Mouse (Mus musculus) testis, postnatal 14 days (tissue): ENCODE measurements around the gene Satb2.
"Not testable (repeated sequence)": the region's sequence is repeated elsewhere in the genome, so short reads cannot be mapped to it uniquely, and the experiment has no call there.

Experiments
- DNase-seq: peaks from one replicate; pipeline ENCODE4 v3.0.0; 2021; ENCODE audit warnings: low spot score

Gene Satb2

GRCm38 (mm10) chr1:56833307-56833706 is 145.1 kb downstream of the Satb2 start:
- DNase-seq = no peak

- no peak for DNase-seq
Observed at GRCm38 (mm10) chr1:56832738-56833137, 145.7 kb downstream of the Satb2 start.

- DNase-seq = no peak
Observed at GRCm38 (mm10) chr1:56822735-56823134, 155.7 kb downstream of the Satb2 start.

GRCm38 (mm10) chr1:56822025-56822424 is 156.4 kb downstream of the Satb2 start:
- DNase-seq = no peak

GRCm38 (mm10) chr1:56813506-56813905 is 164.9 kb downstream of the Satb2 start:
- DNase-seq = no peak

- no peak for DNase-seq
Observed at GRCm38 (mm10) chr1:56812961-56813360, 165.5 kb downstream of the Satb2 start.

- no peak for DNase-seq
Observed at GRCm38 (mm10) chr1:56811486-56811885, 167.0 kb downstream of the Satb2 start.

- no peak for DNase-seq
Observed at GRCm38 (mm10) chr1:56806006-56806405, 172.4 kb downstream of the Satb2 start.

GRCm38 (mm10) chr1:56800611-56801010 is 177.8 kb downstream of the Satb2 start:
- no peak for DNase-seq

- DNase-seq = no peak
Observed at GRCm38 (mm10) chr1:56795016-56795608, 183.3 kb downstream of the Satb2 start.

GRCm38 (mm10) chr1:56789641-56790040 is 188.8 kb downstream of the Satb2 start:
- no peak for DNase-seq

- not testable (repeated sequence) for DNase-seq
Observed at GRCm38 (mm10) chr1:56782139-56782538, 196.3 kb downstream of the Satb2 start.

- DNase-seq = no peak
Observed at GRCm38 (mm10) chr1:56764205-56764604, 214.2 kb downstream of the Satb2 start.

- no peak for DNase-seq
Observed at GRCm38 (mm10) chr1:56761512-56761911, 216.9 kb downstream of the Satb2 start.

- DNase-seq = no peak
Observed at GRCm38 (mm10) chr1:56753283-56753682, 225.2 kb downstream of the Satb2 start.

- DNase-seq = no peak
Observed at GRCm38 (mm10) chr1:56750693-56751092, 227.8 kb downstream of the Satb2 start.

- no peak for DNase-seq
Observed at GRCm38 (mm10) chr1:56749629-56750311, 228.7 kb downstream of the Satb2 start.

- no peak for DNase-seq
Observed at GRCm38 (mm10) chr1:56748876-56749493, 229.5 kb downstream of the Satb2 start.
